Mouse (Mus musculus): ENCODE data around the gene Col4a6. TPM values are rescaled to one million over a fixed set of nuclear protein-coding genes. Genes with fewer than 3 reads are reported as not detected.

Gene Col4a6
- total RNA-seq (2021) (1 to 10 TPM; 1.4 to 2.5 TPM), polyA plus RNA-seq (2012; rRNA removed) (2.0 and 2.3 TPM in 2 replicates)
- long read RNA-seq, full-length matches to known transcripts, result 1 of 1 reads
- long read RNA-seq, partial matches to known transcripts, result 0 of 1 reads
- long read RNA-seq, other reads (novel, unspliced or antisense), result 0 of 1 reads

- Histone ChIP-seq H3K9ac (ENCODE audit: low read depth, low read length) (peak within 1 kb of the TSS; percentile 15; the same call in 1 of the 2 replicates), H3K4me1 (ENCODE audit: control insufficient read depth, insufficient read depth, low read length) (no peaks in the 10 kb centered on the region), H3K27me3 (ENCODE audit: control insufficient read depth, insufficient read depth, low read length) (no peaks in the 10 kb centered on the region), H3K79me2 (replicated peaks; ENCODE audit: control insufficient read depth, insufficient read depth, low read length) (no peaks in the 10 kb centered on the region), H3K4me3 (peak within 1 kb of the TSS; percentile 52), H3K27ac (no peak within 1 kb of the TSS; the same call in 1 of the 2 replicates), H3K36me3 (ENCODE audit: control insufficient read depth, insufficient read depth, low read length) (no peaks in the 10 kb centered on the region)
- intact Hi-C loops (cut with DNase I), result no loop called here
- 15% methylated on average over 16 of the region's 16 CpGs for WGBS
- TF ChIP-seq POLR2A (IDR thresholded peaks at IDR 0.05; ENCODE audit: insufficient read depth, low read depth, low read length), result no peak
- peak; percentile 12 to 21 for DNase-seq
Measured at GRCm38 (mm10) chrX:141473470-141474302, at the start of gene Col4a6. Gene Col4a6, minus strand, starts transcription at chrX:141474076.

GRCm38 (mm10) chrX:141503125-141503524, 29.2 kb upstream of the Col4a6 start:
- no peak for TF ChIP-seq POLR2A (IDR thresholded peaks at IDR 0.05; ENCODE audit: insufficient read depth, low read depth, low read length)
- no peak for TF ChIP-seq CTCF (IDR thresholded peaks at IDR 0.05)
- no peak for TF ChIP-seq EP300 (IDR thresholded peaks at IDR 0.05; ENCODE audit: insufficient read depth, low read depth, low read length)
- Histone ChIP-seq H3K36me3 (ENCODE audit: control insufficient read depth, insufficient read depth, low read length) (no peaks in the 10 kb centered on the region), H3K27ac (no peak overlapping the region), H3K79me2 (replicated peaks; ENCODE audit: control insufficient read depth, insufficient read depth, low read length) (no peaks in the 10 kb centered on the region), H3K27me3 (ENCODE audit: control insufficient read depth, insufficient read depth, low read length) (no peaks in the 10 kb centered on the region), H3K9ac (ENCODE audit: low read depth, low read length) (no peak overlapping the region), H3K4me1 (ENCODE audit: control insufficient read depth, insufficient read depth, low read length) (no peaks in the 10 kb centered on the region), H3K4me3 (no peak overlapping the region)
- WGBS, result 86% methylated on average over 1 of the region's 1 CpGs
- no peak for DNase-seq
- intact Hi-C loops (cut with DNase I), result no loop called here

- H3K9ac ChIP-seq (ENCODE audit: low read depth, low read length), result no peak overlapping the region
- H3K27ac ChIP-seq, result no peak overlapping the region
- WGBS, result 75% methylated on average over 4 of the region's 4 CpGs
Measured at GRCm38 (mm10) chrX:141494545-141494944, 20.7 kb upstream of the Col4a6 start.

GRCm38 (mm10) chrX:141475566-141476327, 1.9 kb upstream of the Col4a6 start:
- H3K27me3 ChIP-seq (ENCODE audit: control insufficient read depth, insufficient read depth, low read length), result no peaks in the 10 kb centered on the region
- no peaks in the 10 kb centered on the region for H3K79me2 ChIP-seq (replicated peaks; ENCODE audit: control insufficient read depth, insufficient read depth, low read length)
- no peaks in the 10 kb centered on the region for H3K36me3 ChIP-seq (ENCODE audit: control insufficient read depth, insufficient read depth, low read length)
- WGBS, result 22% methylated on average over 14 of the region's 14 CpGs
- peak; percentile 8 to 28 for DNase-seq
- no peaks in the 10 kb centered on the region for H3K4me1 ChIP-seq (ENCODE audit: control insufficient read depth, insufficient read depth, low read length)
- H3K9ac ChIP-seq (ENCODE audit: low read depth, low read length), result peak overlapping the region; percentile 83
- H3K27ac ChIP-seq, result peak overlapping the region; percentile 76
- peak overlapping the region; percentile 52 for H3K4me3 ChIP-seq
- intact Hi-C loops (cut with DNase I), result loop anchor here (5.0 kb wide), 1 partner anchor 57 kb away; no protein-coding TSS in a partner anchor
- no peak for TF ChIP-seq EP300 (IDR thresholded peaks at IDR 0.05; ENCODE audit: insufficient read depth, low read depth, low read length)
- no peak for TF ChIP-seq CTCF (IDR thresholded peaks at IDR 0.05)
- no peak for TF ChIP-seq POLR2A (IDR thresholded peaks at IDR 0.05; ENCODE audit: insufficient read depth, low read depth, low read length)

More at GRCm38 (mm10) chrX:141494545-141494944, 20.7 kb upstream of the Col4a6 start:
- TF ChIP-seq POLR2A (IDR thresholded peaks at IDR 0.05; ENCODE audit: insufficient read depth, low read depth, low read length) (no peak), CTCF (IDR thresholded peaks at IDR 0.05) (no peak), EP300 (IDR thresholded peaks at IDR 0.05; ENCODE audit: insufficient read depth, low read depth, low read length) (no peak)
- Histone ChIP-seq H3K4me3 (no peak overlapping the region), H3K79me2 (replicated peaks; ENCODE audit: control insufficient read depth, insufficient read depth, low read length) (no peaks in the 10 kb centered on the region), H3K36me3 (ENCODE audit: control insufficient read depth, insufficient read depth, low read length) (no peaks in the 10 kb centered on the region), H3K4me1 (ENCODE audit: control insufficient read depth, insufficient read depth, low read length) (no peaks in the 10 kb centered on the region), H3K27me3 (ENCODE audit: control insufficient read depth, insufficient read depth, low read length) (no peaks in the 10 kb centered on the region)
- intact Hi-C loops (cut with DNase I), result no loop called here
- no peak for DNase-seq

GRCm38 (mm10) chrX:141475110-141475509, 1.2 kb upstream of the Col4a6 start, which contains the start of gene Col4a5:
Gene Col4a5, plus strand, starts transcription at chrX:141475385.
- 15% methylated on average over 13 of the region's 13 CpGs for WGBS
- no peaks in the 10 kb centered on the region for H3K36me3 ChIP-seq (ENCODE audit: control insufficient read depth, insufficient read depth, low read length)

More at GRCm38 (mm10) chrX:141475110-141475509, 1.2 kb upstream of the Col4a6 start, which contains the start of gene Col4a5:
- no peaks in the 10 kb centered on the region for H3K4me1 ChIP-seq (ENCODE audit: control insufficient read depth, insufficient read depth, low read length)
- peak within 1 kb of the TSS; percentile 52 for H3K4me3 ChIP-seq
- DNase-seq, result peak; percentile 55 to 64
- H3K79me2 ChIP-seq (replicated peaks; ENCODE audit: control insufficient read depth, insufficient read depth, low read length), result no peaks in the 10 kb centered on the region
- no peaks in the 10 kb centered on the region for H3K27me3 ChIP-seq (ENCODE audit: control insufficient read depth, insufficient read depth, low read length)
- intact Hi-C loops (cut with DNase I), result loop anchor here (5.0 kb wide), 1 partner anchor 57 kb away; no protein-coding TSS in a partner anchor
- peak within 1 kb of the TSS; percentile 83 for H3K9ac ChIP-seq (ENCODE audit: low read depth, low read length)
- TF ChIP-seq EP300 (IDR thresholded peaks at IDR 0.05; ENCODE audit: insufficient read depth, low read depth, low read length), result no peak
- TF ChIP-seq POLR2A (IDR thresholded peaks at IDR 0.05; ENCODE audit: insufficient read depth, low read depth, low read length), result 0 out of 2 replicates have a peak, but pooled peaks have one; percentile 44
- peak within 1 kb of the TSS; percentile 76 for H3K27ac ChIP-seq

Measured in heart, adult 2 months (tissue).